Mouse (Mus musculus): Measurements from ENCODE around the gene Gm21292.

The Gm21292 gene

GRCm38 (mm10) chrY:9133824-9134223 is at the start of gene Gm21292:
Gene Gm21292, minus strand, starts transcription at chrY:9133924.
- WGBS: 17% methylated on average over 2 of the region's 2 CpGs
